Comparison of ENCODE assay signal across 23 mouse cellular contexts in the genomic region with DNA sequence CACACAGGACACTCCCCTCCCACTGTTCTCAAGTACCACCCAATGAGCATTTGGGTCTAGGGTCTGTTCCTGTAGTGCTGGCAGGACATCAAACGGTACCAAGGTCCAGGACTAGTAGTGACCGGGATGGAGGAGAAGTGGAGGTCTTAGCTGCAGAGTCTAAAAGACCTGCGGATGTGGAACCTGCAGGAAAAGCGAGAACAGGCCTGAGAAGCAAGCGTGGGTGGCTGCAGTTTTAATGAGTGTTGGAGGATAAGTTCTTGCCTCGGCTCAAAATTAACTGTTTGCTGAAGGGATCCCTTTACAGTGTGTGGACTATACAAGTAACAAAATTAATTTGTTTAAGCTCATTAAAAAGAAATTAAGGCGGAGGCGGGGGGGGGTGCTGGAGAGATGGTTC. TPM values are rescaled to one million over a fixed set of nuclear protein-coding genes. Genes with fewer than 3 reads are reported as not detected.
DNase-seq lines count a peak whose midpoint lies in the region; ATAC-seq and TF ChIP-seq lines count a peak whose summit lies in the region.
"Had no signal": no experiment of that assay in that cellular context is flagged by ENCODE, and none has a peak within 500 bp of the region (broad histone marks: within the 10 kb centered on the region; RNA-seq: fewer than 3 reads in every experiment).

No protein-coding gene starts in this region.

- no peak for TF ChIP-seq CTCF in gastrocnemius, adult 2 months (IDR thresholded peaks at IDR 0.05)

- H3K9ac ChIP-seq in heart, embryonic 12.5 days = no peak overlapping the region
- H3K9ac ChIP-seq: midbrain, embryonic 12.5 days had no signal

- WGBS in heart, embryonic 12.5 days = 74% methylated on average over 8 of the region's 8 CpGs

- H3K27me3 ChIP-seq in heart, embryonic 12.5 days (replicated peaks) = no peaks in the 10 kb centered on the region
- H3K27me3 ChIP-seq: midbrain, embryonic 12.5 days had no signal

- no peaks in the 10 kb centered on the region for H3K9me3 ChIP-seq in heart, embryonic 12.5 days (replicated peaks)
- H3K9me3 ChIP-seq: G1E; heart, embryonic 10.5 days; midbrain, embryonic 12.5 days had no signal

- H3K27ac ChIP-seq in heart, embryonic 12.5 days (ENCODE audit: poor library complexity, severe bottlenecking) = no peak overlapping the region
- H3K27ac ChIP-seq in gastrocnemius, adult 2 months = no peak overlapping the region
- H3K27ac ChIP-seq: heart, embryonic 10.5 days; midbrain, embryonic 12.5 days had no signal

- DNase-seq in heart, adult 11 months = peak; percentile 86
- peak; percentile 25 to 40 for DNase-seq in left cerebral cortex, adult 8-10 months (ENCODE audit: low spot score in 2 of 2)
- no peak for DNase-seq in left cerebral cortex, adult 11 months (ENCODE audit: low spot score)
- DNase-seq in left cerebral cortex, postnatal 25 days (ENCODE audit: low spot score in 2 of 2) = peak; percentile 53 to 85
- DNase-seq in right cerebral cortex, postnatal 36 days (ENCODE audit: low spot score in 2 of 2) = peak; percentile 45 to 57
- no peak for DNase-seq in cerebellum, adult 9-10 months
- DNase-seq in gastrocnemius, adult 2 months = no peak
- DNase-seq: adrenal gland, postnatal 14 days; cerebellum, adult 11 months; cerebellum, postnatal 14 days; embryo, embryonic 11 days; gastrocnemius, postnatal 25 days; heart, postnatal 10 days; liver; spleen, adult 18-20 months; thymus, postnatal 36 days had no signal

- ATAC-seq in heart, embryonic 12.5 days (ENCODE audit: insufficient number of reproducible peaks, low FRiP score) = no peak
- ATAC-seq: activated CD4-positive, CD25-positive, alpha-beta regulatory T cell, adult 4 months; lung, postnatal 0 days had no signal

- no peak overlapping the region for H3K4me2 ChIP-seq in heart, embryonic 12.5 days
- H3K4me2 ChIP-seq: midbrain, embryonic 12.5 days had no signal

- intact Hi-C loops in left cerebral cortex, postnatal 25 days (cut with DNase I) = loop anchor here (2.0 kb wide), 1 partner anchor 16 kb away; a partner anchor contains a TSS
- intact Hi-C loops in gastrocnemius, adult 2 months (cut with DNase I) = no loop called here

- H3K4me3 ChIP-seq in heart, embryonic 12.5 days = no peak overlapping the region
- H3K4me3 ChIP-seq in gastrocnemius, adult 2 months = no peak overlapping the region
- H3K4me3 ChIP-seq: heart, embryonic 10.5 days; midbrain, embryonic 12.5 days; myocyte had no signal

- peaks cover 11% of the 10 kb centered on the region; the same call in 1 of the 2 replicates for H3K4me1 ChIP-seq in heart, embryonic 12.5 days (replicated peaks)
- H3K4me1 ChIP-seq: midbrain, embryonic 12.5 days had no signal

- no peaks in the 10 kb centered on the region for H3K36me3 ChIP-seq in heart, embryonic 12.5 days
- H3K36me3 ChIP-seq: G1E; heart, embryonic 10.5 days; midbrain, embryonic 12.5 days had no signal

RNA-seq across cellular contexts. Expression of a gene that starts 13.5 kb away (rescaled TPM):
- polyA plus RNA-seq in heart, embryonic 12.5 days (2016; fragmentation: Nextera tagmentation; extraction: Ambion mirVana) = 5.4 and 5.8 TPM in 2 replicates
- 1 to 10 TPM; 3.8 to 4.8 (median 3.9) TPM for total RNA-seq in left cerebral cortex, adult 8-10 months (2022)
- 1 to 10 TPM; 4.1 to 4.5 TPM for total RNA-seq in left cerebral cortex, postnatal 25 days (2021)
- 1 to 10 TPM; 1.0 to 5.0 TPM for total RNA-seq in gastrocnemius, adult 2 months (2021)

RNA-seq across cellular contexts. Expression of a gene that starts 16.4 kb away (rescaled TPM):
- 64.3 and 65.4 TPM in 2 replicates for polyA plus RNA-seq in heart, embryonic 12.5 days (2016; fragmentation: Nextera tagmentation; extraction: Ambion mirVana)
- total RNA-seq in left cerebral cortex, adult 8-10 months (2022) = 10 to 100 TPM; 54.2 to 60.6 (median 56.4) TPM
- total RNA-seq in left cerebral cortex, postnatal 25 days (2021) = 10 to 100 TPM; 57.1 to 58.3 TPM
- 10 to 100 TPM; 26.9 TPM for total RNA-seq in gastrocnemius, adult 2 months (2021)

Comparison
In these comparisons a context has a peak if more than half of its experiments do, and no peak if none do; other contexts are left out.
1. DNase-seq: peak in heart, adult 11 months (single experiment), left cerebral cortex, adult 8-10 months (2 of 2), left cerebral cortex, postnatal 25 days (2 of 2) and right cerebral cortex, postnatal 36 days (2 of 2); none in left cerebral cortex, adult 11 months (single experiment), cerebellum, adult 9-10 months (single experiment) and gastrocnemius, adult 2 months (single experiment).